Mouse (Mus musculus) small intestine, adult 2 months (tissue): Measurements from ENCODE around the gene Klf3.

Source experiments
- CTCF ChIP-seq: fragments of 200-500 bp; IDR thresholded peaks from 2 replicates; pipeline ENCODE4 v1.5.1; 2012; ENCODE audit warnings: low read depth, mild to moderate bottlenecking, control low read depth, inconsistent platforms, low read length, moderate library complexity, mixed read lengths; ENCODE audit not compliant: insufficient replicate concordance, insufficient read length; ENCODE audit errors: extremely low read depth
- POLR2A ChIP-seq: fragments of 200-500 bp; IDR thresholded peaks from 2 replicates; pipeline ENCODE4 v1.6.1; 2012; ENCODE audit warnings: low read depth, mild to moderate bottlenecking, control low read depth, inconsistent platforms, low read length, moderate library complexity

DNA sequence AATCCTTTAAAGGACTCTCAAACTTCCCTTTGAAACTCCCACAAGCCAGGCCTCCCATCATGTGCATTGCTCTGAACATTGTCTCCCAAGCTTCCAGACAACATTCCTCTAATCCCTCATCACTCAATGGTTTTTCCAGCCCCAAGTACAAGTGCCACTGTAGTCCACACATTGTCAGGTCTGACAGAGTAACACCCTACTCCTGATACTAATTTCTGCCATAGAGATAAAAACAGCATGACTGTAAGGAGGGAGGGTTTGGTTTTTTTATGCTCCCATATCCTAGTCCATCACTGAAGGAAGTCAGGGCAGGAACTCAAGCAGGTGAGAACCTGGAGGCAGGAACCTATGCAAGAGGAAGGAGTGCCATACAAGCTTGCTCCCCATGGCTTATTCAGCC is 30.2 kb downstream of the Klf3 start:
- TF ChIP-seq POLR2A (no peak), CTCF (no peak)
